Mouse (Mus musculus): ENCODE measurements around the gene Lgals8. TPM values are rescaled to one million over a fixed set of nuclear protein-coding genes. Genes with fewer than 3 reads are reported as not detected.

The Lgals8 gene
- 94.2 and 103 TPM in 2 replicates for total RNA-seq (2017)

DNA sequence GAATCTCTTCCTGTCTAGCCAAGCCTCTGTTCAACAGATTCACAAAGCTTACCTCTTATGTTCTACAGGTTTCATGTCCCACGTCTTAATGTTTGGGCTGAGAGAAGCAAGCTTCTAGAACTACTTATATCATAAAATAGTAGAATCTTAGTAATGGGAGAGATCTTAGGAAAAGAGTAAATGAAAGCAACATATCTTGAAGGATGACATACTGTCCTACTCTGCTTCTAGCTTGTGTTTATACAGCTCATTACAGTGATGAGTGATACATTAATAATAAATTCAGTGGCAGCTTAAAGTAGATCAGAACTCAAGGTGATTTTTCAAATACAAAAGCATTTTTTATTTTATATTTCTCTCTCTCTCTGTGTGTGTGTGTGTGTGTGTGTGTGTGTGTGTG is at the start of gene Lgals8:
Gene Lgals8, minus strand, starts transcription at position 101 of the 400 bp plus-strand sequence.
- no peak for ATAC-seq (replicated peaks in 1 of 2; ENCODE audit: insufficient read depth in 1 of 2, low FRiP score in 2 of 2, low TSS enrichment in 1 of 2, low read depth in 1 of 2, poor library complexity in 2 of 2, severe bottlenecking in 2 of 2)

DNA sequence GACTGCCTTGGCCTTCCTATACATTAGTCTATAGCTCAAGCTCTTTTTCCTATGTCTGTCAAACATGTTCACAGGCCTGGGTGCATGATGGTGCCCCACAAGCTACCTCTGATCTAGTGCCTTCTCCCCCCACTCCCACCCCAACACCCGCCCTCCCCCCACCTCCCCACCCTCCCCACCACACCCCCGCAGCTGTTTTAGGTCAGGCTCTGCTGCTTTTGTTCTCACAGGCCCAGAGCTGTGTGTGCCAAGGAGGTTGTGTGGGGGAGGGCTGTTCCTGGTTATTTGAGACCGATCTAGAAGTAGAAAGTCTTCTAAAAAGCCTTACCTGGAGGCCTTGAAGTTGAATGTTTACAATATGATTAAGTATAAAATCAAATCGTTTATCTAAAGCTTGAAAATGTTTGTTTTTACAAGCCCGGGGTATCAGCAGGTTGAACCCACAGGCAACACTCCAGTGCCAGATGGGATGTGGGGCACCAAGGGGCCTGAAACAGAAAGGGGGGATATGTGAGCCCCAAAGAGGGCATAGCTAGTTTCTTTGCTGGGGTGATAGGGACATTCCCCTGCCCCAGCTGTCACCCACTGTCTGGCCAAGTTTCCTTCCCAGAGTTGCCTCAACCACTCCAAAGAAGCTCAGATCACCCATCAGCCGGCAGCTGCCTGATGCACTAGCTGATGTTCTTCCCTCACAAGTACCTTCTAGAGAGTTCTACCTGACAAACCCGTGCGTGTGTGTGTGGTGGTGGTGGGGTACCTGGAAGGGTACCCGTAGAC is 46.6 kb upstream of the Lgals8 start:
- ATAC-seq (replicated peaks in 1 of 2; ENCODE audit: insufficient read depth in 1 of 2, low FRiP score in 2 of 2, low TSS enrichment in 1 of 2, low read depth in 1 of 2, poor library complexity in 2 of 2, severe bottlenecking in 2 of 2): no peak

DNA sequence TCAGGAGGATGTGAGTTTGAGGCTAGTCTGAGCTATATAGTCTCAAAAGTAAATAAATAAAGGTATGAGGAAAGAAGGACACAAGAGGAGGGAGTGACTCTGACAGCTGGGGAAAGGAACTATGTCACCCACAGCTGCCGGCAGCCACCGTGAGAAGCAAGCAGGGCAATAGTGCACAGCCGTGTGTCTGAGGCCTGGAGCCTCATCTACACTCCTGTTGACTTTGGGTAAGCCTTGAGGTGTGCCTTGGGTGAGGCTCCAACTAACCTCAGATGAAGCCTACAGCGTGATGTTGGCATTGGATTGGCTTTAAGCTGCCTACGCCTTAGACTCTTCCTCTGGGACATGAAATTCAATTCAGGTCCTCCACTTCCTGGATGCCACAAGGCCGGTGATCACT is 45.3 kb upstream of the Lgals8 start:
- no peak for ATAC-seq (replicated peaks in 1 of 2; ENCODE audit: insufficient read depth in 1 of 2, low FRiP score in 2 of 2, low TSS enrichment in 1 of 2, low read depth in 1 of 2, poor library complexity in 2 of 2, severe bottlenecking in 2 of 2)

DNA sequence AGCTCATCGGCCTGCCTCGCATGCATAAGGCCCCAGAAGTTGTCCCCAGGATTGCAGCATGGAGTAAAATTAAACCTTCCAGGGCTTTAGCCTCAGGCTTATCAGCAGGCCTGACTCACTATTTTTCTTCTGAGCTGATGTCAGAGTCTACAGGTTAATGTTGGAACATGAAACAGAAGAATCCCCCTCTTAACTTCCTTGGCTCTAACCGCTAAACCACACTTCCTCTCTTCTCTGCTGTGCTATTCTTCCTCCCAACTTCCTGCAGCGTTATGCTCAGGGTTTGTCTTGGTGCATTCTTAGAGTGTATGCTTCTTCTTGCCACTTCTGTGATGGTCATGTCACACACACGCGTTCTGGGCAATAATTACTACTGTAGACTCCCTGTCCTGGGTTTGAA is 42.7 kb upstream of the Lgals8 start:
- ATAC-seq (replicated peaks in 1 of 2; ENCODE audit: insufficient read depth in 1 of 2, low FRiP score in 2 of 2, low TSS enrichment in 1 of 2, low read depth in 1 of 2, poor library complexity in 2 of 2, severe bottlenecking in 2 of 2): peak; percentile 61 to 62

DNA sequence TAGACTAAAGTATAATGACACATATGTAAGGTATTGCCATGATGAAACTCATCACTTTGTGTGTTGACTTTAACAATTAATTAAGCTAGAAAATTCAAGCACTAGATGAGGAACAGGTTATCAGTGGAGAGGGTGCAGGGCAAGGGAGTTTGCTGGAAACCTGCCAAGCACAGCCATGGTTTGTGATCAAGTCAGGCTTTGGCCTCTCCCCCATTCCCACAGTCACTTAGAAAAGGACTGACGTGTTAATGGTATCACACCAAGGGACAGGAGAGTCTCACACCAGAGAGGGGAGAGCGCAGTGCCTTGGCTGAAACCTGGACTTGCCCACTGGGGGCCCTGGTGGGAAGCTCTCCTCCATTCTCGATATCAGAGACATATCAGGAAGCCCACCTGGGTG is 40.6 kb upstream of the Lgals8 start:
- ATAC-seq (replicated peaks in 1 of 2; ENCODE audit: insufficient read depth in 1 of 2, low FRiP score in 2 of 2, low TSS enrichment in 1 of 2, low read depth in 1 of 2, poor library complexity in 2 of 2, severe bottlenecking in 2 of 2): no peak

- 0 out of 4 replicates have a peak, but pooled peaks of 1 of the 2 experiments have one; percentile 25 for ATAC-seq (replicated peaks in 1 of 2; ENCODE audit: insufficient read depth in 1 of 2, low FRiP score in 2 of 2, low TSS enrichment in 1 of 2, low read depth in 1 of 2, poor library complexity in 2 of 2, severe bottlenecking in 2 of 2)
Measured at GRCm38 (mm10) chr13:12503238-12503751, 38.6 kb upstream of the Lgals8 start.

GRCm38 (mm10) chr13:12502665-12503237 is 38.0 kb upstream of the Lgals8 start:
- peak; percentile 20 to 33; a peak in 1 of 4 replicates for ATAC-seq (replicated peaks in 1 of 2; ENCODE audit: insufficient read depth in 1 of 2, low FRiP score in 2 of 2, low TSS enrichment in 1 of 2, low read depth in 1 of 2, poor library complexity in 2 of 2, severe bottlenecking in 2 of 2)

DNA sequence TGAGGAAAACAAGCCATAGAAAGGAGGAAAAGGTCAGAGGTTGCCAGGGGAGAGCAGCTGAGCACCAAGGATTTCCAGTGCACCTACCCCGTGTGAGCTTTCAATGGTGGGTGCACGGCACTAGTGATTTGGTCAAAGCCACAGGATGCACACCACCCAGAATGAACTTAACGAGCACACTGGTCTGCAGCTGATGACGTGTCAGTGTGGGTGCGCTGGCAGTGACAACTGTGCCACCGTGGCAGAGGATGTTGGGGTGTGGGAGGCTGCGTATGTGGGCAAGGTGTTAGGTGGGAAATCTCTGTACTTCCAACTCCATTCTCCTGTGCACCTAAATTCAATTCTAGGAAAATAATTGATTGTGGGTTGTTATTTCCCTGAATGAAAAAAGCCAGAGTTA is 34.4 kb upstream of the Lgals8 start:
- no peak for ATAC-seq (replicated peaks in 1 of 2; ENCODE audit: insufficient read depth in 1 of 2, low FRiP score in 2 of 2, low TSS enrichment in 1 of 2, low read depth in 1 of 2, poor library complexity in 2 of 2, severe bottlenecking in 2 of 2)

DNA sequence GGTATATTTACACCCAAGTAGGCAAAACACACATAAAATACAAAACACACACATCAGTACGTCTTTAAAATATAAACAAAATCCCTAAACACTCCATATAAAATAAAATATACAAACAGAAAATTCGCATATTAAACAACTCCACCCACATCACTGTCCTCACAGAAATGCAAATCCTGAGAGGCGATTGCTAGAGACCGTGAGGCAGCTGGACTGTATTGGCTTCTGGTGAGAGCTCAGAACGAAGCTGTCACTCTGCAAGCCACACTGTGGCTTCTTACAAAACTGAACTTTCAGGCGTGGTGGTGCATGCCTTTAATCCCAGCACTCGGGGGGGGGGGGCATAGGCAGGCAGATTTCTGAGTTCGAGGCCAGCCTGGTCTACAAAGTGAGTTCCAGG is 33.1 kb upstream of the Lgals8 start:
- ATAC-seq (replicated peaks in 1 of 2; ENCODE audit: insufficient read depth in 1 of 2, low FRiP score in 2 of 2, low TSS enrichment in 1 of 2, low read depth in 1 of 2, poor library complexity in 2 of 2, severe bottlenecking in 2 of 2): no peak

- ATAC-seq (replicated peaks in 1 of 2; ENCODE audit: insufficient read depth in 1 of 2, low FRiP score in 2 of 2, low TSS enrichment in 1 of 2, low read depth in 1 of 2, poor library complexity in 2 of 2, severe bottlenecking in 2 of 2): no peak
Measured at GRCm38 (mm10) chr13:12494750-12495149, 30.0 kb upstream of the Lgals8 start.

DNA sequence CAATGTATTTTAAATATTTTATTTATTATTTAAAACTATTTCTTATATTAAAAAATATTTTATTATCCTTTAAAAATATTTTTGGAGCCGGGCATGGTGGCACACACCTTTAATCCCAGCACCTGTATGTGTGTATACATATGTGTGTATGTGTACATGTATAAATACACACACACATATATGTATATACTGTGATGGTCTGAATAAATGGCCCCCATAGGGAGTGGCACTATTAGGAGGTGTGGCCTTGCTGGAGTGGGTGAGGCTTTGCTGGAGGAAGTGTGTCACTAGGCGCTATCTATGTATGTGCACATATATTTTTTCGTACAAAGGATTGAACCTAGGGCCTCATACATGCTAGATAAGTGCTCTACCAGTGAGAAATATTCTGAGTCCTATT is 27.8 kb upstream of the Lgals8 start:
- ATAC-seq (replicated peaks in 1 of 2; ENCODE audit: insufficient read depth in 1 of 2, low FRiP score in 2 of 2, low TSS enrichment in 1 of 2, low read depth in 1 of 2, poor library complexity in 2 of 2, severe bottlenecking in 2 of 2): no peak

DNA sequence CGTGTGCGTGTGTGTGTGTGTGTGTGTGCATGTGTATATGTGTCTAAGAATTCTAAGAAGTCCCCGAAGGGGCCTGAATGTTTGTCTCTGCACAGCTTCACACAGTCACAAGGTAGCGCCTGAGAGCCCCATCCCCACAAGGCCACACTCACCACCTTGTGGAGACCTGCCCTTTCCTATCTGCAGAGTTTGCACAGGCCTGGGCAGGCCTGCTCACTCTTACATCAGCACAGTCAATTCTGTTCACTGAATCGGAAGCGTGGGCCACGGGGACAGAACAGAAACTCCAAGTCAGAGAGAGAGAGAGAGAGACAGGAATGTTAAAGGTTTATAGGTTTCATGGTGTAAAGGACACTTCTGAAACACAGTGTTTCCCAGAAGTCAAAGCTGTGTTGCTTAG is 20.9 kb upstream of the Lgals8 start:
- no peak for ATAC-seq (replicated peaks in 1 of 2; ENCODE audit: insufficient read depth in 1 of 2, low FRiP score in 2 of 2, low TSS enrichment in 1 of 2, low read depth in 1 of 2, poor library complexity in 2 of 2, severe bottlenecking in 2 of 2)

DNA sequence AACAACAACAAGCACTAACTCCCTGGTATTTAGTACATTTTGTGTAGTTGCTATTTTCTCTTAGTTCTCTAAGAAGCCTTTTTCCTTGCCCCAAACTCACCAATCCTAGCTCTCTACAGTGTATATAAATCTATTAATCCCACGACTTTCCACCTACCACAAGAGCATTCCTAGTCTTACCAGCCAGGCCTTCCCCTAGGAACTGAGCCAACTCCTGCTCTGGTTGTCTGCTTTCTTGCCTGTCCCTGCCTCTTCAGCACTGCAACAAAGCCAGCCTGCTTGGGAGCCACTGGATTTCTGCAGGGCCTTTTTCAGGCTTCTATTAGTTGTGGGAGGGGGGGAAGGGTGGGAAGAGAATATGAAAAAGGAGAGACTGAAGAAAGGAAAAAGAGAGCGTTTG is 20.5 kb upstream of the Lgals8 start:
- no peak for ATAC-seq (replicated peaks in 1 of 2; ENCODE audit: insufficient read depth in 1 of 2, low FRiP score in 2 of 2, low TSS enrichment in 1 of 2, low read depth in 1 of 2, poor library complexity in 2 of 2, severe bottlenecking in 2 of 2)

GRCm38 (mm10) chr13:12479802-12480201 is 15.1 kb upstream of the Lgals8 start:
- ATAC-seq (replicated peaks in 1 of 2; ENCODE audit: insufficient read depth in 1 of 2, low FRiP score in 2 of 2, low TSS enrichment in 1 of 2, low read depth in 1 of 2, poor library complexity in 2 of 2, severe bottlenecking in 2 of 2): no peak

DNA sequence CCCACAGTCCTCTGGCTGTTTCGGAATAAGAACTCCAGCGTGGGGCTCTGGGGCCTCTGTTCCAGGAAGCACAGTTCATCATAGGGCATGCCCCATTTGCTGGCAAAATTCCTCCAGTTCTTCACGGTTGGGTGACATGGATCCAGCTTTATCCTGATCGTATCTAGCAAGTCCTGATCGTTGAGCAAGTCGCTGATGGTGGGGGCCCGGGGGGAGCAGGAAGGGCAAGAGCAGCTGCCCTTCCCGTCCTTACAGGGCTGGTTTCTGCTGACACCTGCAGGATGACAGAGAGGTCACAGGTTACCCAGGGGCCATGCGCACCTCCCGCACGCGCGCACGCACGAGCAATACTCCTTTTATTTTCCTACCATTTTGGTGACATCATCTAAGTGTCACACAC is 13.6 kb upstream of the Lgals8 start:
- ATAC-seq (replicated peaks in 1 of 2; ENCODE audit: insufficient read depth in 1 of 2, low FRiP score in 2 of 2, low TSS enrichment in 1 of 2, low read depth in 1 of 2, poor library complexity in 2 of 2, severe bottlenecking in 2 of 2): no peak

DNA sequence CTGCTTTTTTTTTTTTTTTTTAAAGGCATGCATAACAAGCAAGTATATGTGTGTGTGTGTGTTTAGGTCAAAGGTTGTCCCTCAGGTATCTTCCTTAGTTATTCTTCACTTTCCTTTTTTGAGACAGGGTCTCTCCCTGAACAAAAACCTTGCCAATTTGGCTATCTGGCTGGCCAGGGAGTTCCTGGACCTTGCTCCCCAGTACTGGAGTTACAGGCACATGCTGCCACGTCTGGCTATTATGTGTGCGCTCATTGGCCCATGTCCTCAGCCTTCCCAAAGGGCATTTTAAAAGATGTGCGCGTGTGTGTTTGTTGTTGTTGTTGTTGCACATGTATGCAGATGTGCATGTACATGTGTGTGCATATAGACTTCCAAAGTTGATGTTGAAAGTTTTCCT is 12.1 kb upstream of the Lgals8 start:
- no peak for ATAC-seq (replicated peaks in 1 of 2; ENCODE audit: insufficient read depth in 1 of 2, low FRiP score in 2 of 2, low TSS enrichment in 1 of 2, low read depth in 1 of 2, poor library complexity in 2 of 2, severe bottlenecking in 2 of 2)

DNA sequence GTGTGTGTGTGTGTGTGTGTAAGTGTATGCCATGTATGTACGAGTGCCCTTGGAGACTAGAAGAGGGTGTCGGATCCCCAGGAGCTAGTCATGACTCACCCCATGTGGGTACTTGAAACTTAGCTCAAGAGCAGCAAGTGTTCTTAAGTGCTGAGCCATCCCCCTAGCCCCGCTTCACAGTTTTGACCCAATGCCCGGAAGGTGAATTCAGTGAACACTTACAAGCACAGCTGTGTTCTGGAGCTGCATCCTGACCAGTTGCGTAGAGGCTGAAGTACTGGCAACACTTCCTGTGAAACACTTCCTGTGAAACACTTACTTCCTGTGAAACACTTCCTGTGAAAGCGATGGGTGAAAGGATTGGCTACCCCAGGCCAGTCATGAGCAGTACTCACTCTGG is 10.5 kb upstream of the Lgals8 start:
- ATAC-seq (replicated peaks in 1 of 2; ENCODE audit: insufficient read depth in 1 of 2, low FRiP score in 2 of 2, low TSS enrichment in 1 of 2, low read depth in 1 of 2, poor library complexity in 2 of 2, severe bottlenecking in 2 of 2): peak in 1 of 2 experiments; percentile 54; a peak in 1 of 4 replicates

- ATAC-seq (replicated peaks in 1 of 2; ENCODE audit: insufficient read depth in 1 of 2, low FRiP score in 2 of 2, low TSS enrichment in 1 of 2, low read depth in 1 of 2, poor library complexity in 2 of 2, severe bottlenecking in 2 of 2): peak; percentile 81 to 92
Measured at GRCm38 (mm10) chr13:12473724-12474378, 9.1 kb upstream of the Lgals8 start.

Data from hematopoietic stem cell, adult 5-6 weeks (primary cell).